Mouse (Mus musculus) cerebellum, postnatal 36 days (tissue): ENCODE measurements around the gene Tiam2.
"Not testable (repeated sequence)": the region's sequence is repeated elsewhere in the genome, so short reads cannot be mapped to it uniquely, and the experiment has no call there.

ENCODE experiments used
- DNase-seq, 2 experiments: peaks; one replicate each; pipeline ENCODE4 v3.0.0; 2021 to 2022; ENCODE audit warnings: mixed read lengths in 2 of 2

Tiam2 gene

GRCm38 (mm10) chr17:3344872-3345271, 18.5 kb downstream of the Tiam2 start:
- DNase-seq = no peak

- no peak for DNase-seq
These were observed 19.0 kb downstream of the Tiam2 start for GRCm38 (mm10) chr17:3345276-3345885.

- no peak for DNase-seq
These were observed 21.4 kb downstream of the Tiam2 start for GRCm38 (mm10) chr17:3347800-3348199.

GRCm38 (mm10) chr17:3349331-3349730, 23.0 kb downstream of the Tiam2 start:
- DNase-seq = no peak

- DNase-seq = peak; percentile 22 to 34
These were observed 23.6 kb downstream of the Tiam2 start for GRCm38 (mm10) chr17:3349939-3350338.

- peak in 1 of 2 experiments; percentile 19 for DNase-seq
These were observed 24.0 kb downstream of the Tiam2 start for GRCm38 (mm10) chr17:3350405-3350804.

- DNase-seq = no peak
These were observed 25.3 kb downstream of the Tiam2 start for GRCm38 (mm10) chr17:3351668-3352067.

- not testable (repeated sequence) for DNase-seq
These were observed 26.8 kb downstream of the Tiam2 start for GRCm38 (mm10) chr17:3353141-3353540.

- DNase-seq = no peak
These were observed 28.5 kb downstream of the Tiam2 start for GRCm38 (mm10) chr17:3354856-3355255.

- DNase-seq = no peak
These were observed 30.4 kb downstream of the Tiam2 start for GRCm38 (mm10) chr17:3356633-3357365.

- DNase-seq = no peak
These were observed 33.9 kb downstream of the Tiam2 start for GRCm38 (mm10) chr17:3360236-3360635.

GRCm38 (mm10) chr17:3361751-3362150, 35.4 kb downstream of the Tiam2 start:
- no peak for DNase-seq

- no peak for DNase-seq
These were observed 36.8 kb downstream of the Tiam2 start for GRCm38 (mm10) chr17:3363216-3363615.

- peak; percentile 18 to 24 for DNase-seq
These were observed 40.4 kb downstream of the Tiam2 start for GRCm38 (mm10) chr17:3366741-3367140.

- no peak for DNase-seq
These were observed 42.0 kb downstream of the Tiam2 start for GRCm38 (mm10) chr17:3368386-3368785.

GRCm38 (mm10) chr17:3369631-3370030, 43.3 kb downstream of the Tiam2 start:
- peak; percentile 3 to 9 for DNase-seq

- DNase-seq = no peak
These were observed 52.2 kb downstream of the Tiam2 start for GRCm38 (mm10) chr17:3378606-3379005.

- no peak for DNase-seq
These were observed 53.6 kb downstream of the Tiam2 start for GRCm38 (mm10) chr17:3379753-3380588.

GRCm38 (mm10) chr17:3385391-3385790, 59.0 kb downstream of the Tiam2 start:
- DNase-seq = no peak

- DNase-seq = no peak
These were observed 61.4 kb downstream of the Tiam2 start for GRCm38 (mm10) chr17:3387819-3388218.

GRCm38 (mm10) chr17:3389741-3390140, 63.4 kb downstream of the Tiam2 start:
- no peak for DNase-seq

GRCm38 (mm10) chr17:3393981-3394380, 67.6 kb downstream of the Tiam2 start:
- no peak for DNase-seq

GRCm38 (mm10) chr17:3394985-3395384, 68.6 kb downstream of the Tiam2 start:
- no peak for DNase-seq

GRCm38 (mm10) chr17:3396881-3397281, 70.5 kb downstream of the Tiam2 start:
- DNase-seq = no peak
